Mouse (Mus musculus) left cerebral cortex, adult 18-20 months (tissue): Measurements from ENCODE around the gene Gbp4. TPM values are rescaled to one million over a fixed set of nuclear protein-coding genes. Genes with fewer than 3 reads are reported as not detected.
A peak's percentile ranks its signal among the peaks of the same experiment; 100 is the strongest.
"Not testable (repeated sequence)": the region's sequence is repeated elsewhere in the genome, so short reads cannot be mapped to it uniquely, and the experiment has no call there.

Experiments used
- DNase-seq, 2 experiments: peaks; one replicate each; pipeline ENCODE4 v3.0.0; 2021 to 2022; ENCODE audit warnings: low spot score in 2 of 2, mixed read lengths in 1 of 2
- long read RNA-seq, 2 experiments: library from polyadenylated mRNA; stranded (forward); transcript quantifications; one replicate each; pipeline ENCODE4 v2.0.0; 2021
- total RNA-seq, 2 experiments: library from RNA; stranded (reverse); gene quantifications; 2 replicates each; pipeline ENCODE4 v1.2.3; 2021

Gene Gbp4
- total RNA-seq = 1 to 10 TPM; 1.0 to 1.9 TPM
- long read RNA-seq, experiment 1, partial matches to known transcripts = 0 of 5 reads
- long read RNA-seq, experiment 1, other reads (novel, unspliced or antisense) = 5 of 5 reads
- long read RNA-seq, experiment 2, partial matches to known transcripts = 0 of 1 reads
- long read RNA-seq, experiment 2, other reads (novel, unspliced or antisense) = 1 of 1 reads

- not testable (repeated sequence) for DNase-seq
Measured at GRCm38 (mm10) chr5:105139409-105140088, at the start of gene Gbp4, which contains the start of the genes Gbp9 and Gbp8. Gene Gbp4 (minus strand): TSS chr5:105139586. Gene Gbp9 (minus strand): TSS chr5:105139539. Gene Gbp8 (minus strand): TSS chr5:105139540.

GRCm38 (mm10) chr5:105181446-105181845 is 42.1 kb upstream of the Gbp4 start:
- no peak for DNase-seq

GRCm38 (mm10) chr5:105156582-105156981 is 17.2 kb upstream of the Gbp4 start:
- DNase-seq = no peak

- DNase-seq = no peak
Measured at GRCm38 (mm10) chr5:105154049-105154448, 14.7 kb upstream of the Gbp4 start.

GRCm38 (mm10) chr5:105148062-105148461 is 8.7 kb upstream of the Gbp4 start:
- not testable (repeated sequence) for DNase-seq

GRCm38 (mm10) chr5:105146447-105146846 is 7.1 kb upstream of the Gbp4 start:
- DNase-seq = no peak

GRCm38 (mm10) chr5:105145731-105146130 is 6.3 kb upstream of the Gbp4 start:
- not testable (repeated sequence) for DNase-seq

- DNase-seq = not testable (repeated sequence)
Measured at GRCm38 (mm10) chr5:105140089-105140810, 864 bp upstream of the Gbp4 start.

GRCm38 (mm10) chr5:105138906-105139305 is 480 bp downstream of the Gbp4 start:
- DNase-seq = no peak

- not testable (repeated sequence) for DNase-seq
Measured at GRCm38 (mm10) chr5:105136706-105137304, 2.6 kb downstream of the Gbp4 start.

- DNase-seq = peak; percentile 6 to 23
Measured at GRCm38 (mm10) chr5:105121731-105122130, 17.7 kb downstream of the Gbp4 start.

GRCm38 (mm10) chr5:105115740-105116139 is 23.6 kb downstream of the Gbp4 start:
- no peak for DNase-seq

GRCm38 (mm10) chr5:105114696-105115095 is 24.7 kb downstream of the Gbp4 start:
- DNase-seq = no peak

- DNase-seq = no peak
Measured at GRCm38 (mm10) chr5:105113656-105114055, 25.7 kb downstream of the Gbp4 start.

GRCm38 (mm10) chr5:105110271-105110852 is 29.0 kb downstream of the Gbp4 start:
- not testable (repeated sequence) for DNase-seq

GRCm38 (mm10) chr5:105109775-105110174 is 29.6 kb downstream of the Gbp4 start:
- DNase-seq = not testable (repeated sequence)

- not testable (repeated sequence) for DNase-seq
Measured at GRCm38 (mm10) chr5:105105689-105106088, 33.7 kb downstream of the Gbp4 start.

- no peak for DNase-seq
Measured at GRCm38 (mm10) chr5:105081900-105082299, 57.5 kb downstream of the Gbp4 start.

- not testable (repeated sequence) for DNase-seq
Measured at GRCm38 (mm10) chr5:105068356-105068755, 71.0 kb downstream of the Gbp4 start.
